Mouse (Mus musculus) heart, postnatal 0 days (tissue): ENCODE measurements at regions not wholly inside any gene's neighbourhood (a gene's known extent, or its start where the extent isn't known, plus 50 kb on each side); places are given as distances from the start of the nearest gene placed in this dataset.

Source experiments
- ATAC-seq: fragments of 200-750 bp; cut with Nextera tagmentation; 2 replicates; pipeline ENCODE4 v1.8.0; 2017; ENCODE audit warnings: low read depth, moderate number of reproducible peaks, moderate library complexity; ENCODE audit not compliant: insufficient read depth
- DNase-seq: peaks from one replicate; pipeline ENCODE4 v3.0.0-alpha.2; 2016; ENCODE audit warnings: low spot score
- H3K27ac ChIP-seq: fragments of 300-500 bp; sonication (generic); 2 replicates; pipeline ENCODE4 v1.5.1; 2014; ENCODE audit warnings: low read depth, mild to moderate bottlenecking
- H3K27me3 ChIP-seq: fragments of 300-500 bp; sonication (generic); 2 replicates; pipeline ENCODE4 v1.6.1; 2014; ENCODE audit warnings: low read length, mixed read lengths; ENCODE audit not compliant: control insufficient read depth, insufficient read depth
- H3K36me3 ChIP-seq: fragments of 300-500 bp; sonication (generic); replicated peaks from 2 replicates; pipeline ENCODE4 v1.6.1; 2014; ENCODE audit warnings: low read length, mixed read lengths; ENCODE audit not compliant: control insufficient read depth, insufficient read depth
- H3K4me1 ChIP-seq: fragments of 300-500 bp; sonication (generic); 2 replicates; pipeline ENCODE4 v1.6.1; 2014; ENCODE audit warnings: antibody characterized with exemption; ENCODE audit not compliant: control insufficient read depth, insufficient read depth
- H3K4me2 ChIP-seq: fragments of 300-500 bp; sonication (generic); 2 replicates; pipeline ENCODE4 v1.6.1; 2014; ENCODE audit warnings: low read depth, mild to moderate bottlenecking, low read length, moderate library complexity
- H3K4me3 ChIP-seq: fragments of 300-500 bp; sonication (generic); 2 replicates; pipeline ENCODE4 v1.5.1; 2014; ENCODE audit warnings: low read depth, low read length
- H3K9ac ChIP-seq: fragments of 300-500 bp; sonication (generic); replicated peaks from 2 replicates; pipeline ENCODE4 v1.6.1; 2014; ENCODE audit warnings: low read depth, low read length, mixed read lengths
- H3K9me3 ChIP-seq: fragments of 300-500 bp; sonication (generic); replicated peaks from 2 replicates; pipeline ENCODE4 v1.6.1; 2016; ENCODE audit warnings: low read length; ENCODE audit not compliant: control insufficient read depth
- CTCF ChIP-seq: IDR thresholded peaks from 2 replicates; pipeline ENCODE4 v1.5.1; 2016; ENCODE audit warnings: antibody characterized with exemption, control low read depth, low read depth
- EP300 ChIP-seq: IDR thresholded peaks from 2 replicates; pipeline ENCODE4 v1.6.1; 2016; ENCODE audit warnings: antibody characterized with exemption, low read depth
- WGBS: fragments of 180-500 bp; shearing (Covaris S2); extraction: QIAGEN DNeasy Blood & Tissue Kit; methylation state at CpG from one replicate; pipeline ENCODE4 v1.1.7; 2014; 5-methylcytosine and 5-hydroxymethylcytosine counted together

DNA sequence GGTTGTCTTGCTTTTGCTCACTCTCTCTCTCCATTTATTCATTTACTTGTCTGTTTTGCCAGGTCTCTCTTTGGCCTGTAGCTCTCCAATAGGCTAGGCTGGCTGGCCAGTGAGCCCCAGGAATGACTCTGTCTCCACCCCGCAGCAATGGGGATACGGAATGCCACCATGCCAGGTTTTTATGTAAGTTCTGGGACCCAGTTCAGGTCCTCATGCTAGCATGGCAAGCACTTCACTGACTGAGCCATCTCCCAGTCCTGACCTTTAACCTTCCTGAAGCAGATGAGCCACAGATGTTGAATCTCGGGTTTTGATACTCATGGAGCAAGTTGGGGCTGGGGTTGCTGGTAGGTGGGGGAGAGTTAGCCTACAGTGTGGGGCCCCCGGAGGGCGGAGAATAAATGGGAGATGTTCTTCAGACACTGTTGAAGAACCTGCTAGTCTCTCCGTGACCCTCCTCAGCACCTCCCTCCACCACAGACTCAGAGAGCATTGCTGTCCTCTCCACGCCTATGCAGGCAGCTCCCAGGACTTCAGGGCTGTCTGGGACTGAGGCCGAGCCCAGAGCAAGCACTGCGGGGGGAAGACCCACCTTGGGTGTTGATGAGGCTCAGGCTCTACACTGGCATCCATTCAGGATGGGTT is 83.9 kb downstream of the Gm11733 start:
- DNase-seq, result no peak
- Histone ChIP-seq H3K36me3 (no peaks in the 10 kb centered on the region), H3K9ac (no peak overlapping the region), H3K27ac (no peak overlapping the region), H3K27me3 (no peaks in the 10 kb centered on the region), H3K4me2 (no peak overlapping the region), H3K4me3 (no peak overlapping the region), H3K9me3 (no peaks in the 10 kb centered on the region), H3K4me1 (peaks cover 21% of the 10 kb centered on the region)
- peak; percentile 18; the same call in 1 of the 2 replicates for ATAC-seq
- TF ChIP-seq EP300, result no peak
- TF ChIP-seq CTCF, result no peak
- 84% methylated on average over 9 of the region's 9 CpGs for WGBS

DNA sequence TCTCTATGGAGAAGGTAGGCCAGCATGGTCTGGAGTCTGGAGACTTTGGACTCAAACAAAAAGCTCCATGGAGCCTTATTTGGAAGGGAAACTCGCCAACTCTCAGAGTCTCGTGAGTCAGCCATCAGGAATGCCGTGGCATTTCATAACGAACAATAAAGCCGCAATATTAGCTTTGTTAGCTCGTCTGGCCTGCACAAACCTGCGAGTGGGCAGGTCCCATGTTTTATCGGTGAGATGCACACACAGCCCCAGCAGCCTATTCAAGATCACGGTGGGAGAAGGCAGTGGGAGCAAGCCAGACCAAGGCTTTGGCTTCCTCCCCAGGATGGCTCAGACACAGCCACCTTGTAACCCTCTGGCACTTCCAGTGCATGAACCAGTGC is 84.4 kb downstream of the Gm11733 start:
- no peak for TF ChIP-seq CTCF
- TF ChIP-seq EP300, result no peak
- DNase-seq, result peak; percentile 36
- no peak overlapping the region for H3K4me2 ChIP-seq
- H3K27me3 ChIP-seq, result no peaks in the 10 kb centered on the region
- ATAC-seq, result peak; percentile 42
- H3K36me3 ChIP-seq, result no peaks in the 10 kb centered on the region
- WGBS, result 26% methylated on average over 9 of the region's 9 CpGs
- H3K27ac ChIP-seq, result peak overlapping the region; percentile 17; the same call in 1 of the 2 replicates
- H3K9ac ChIP-seq, result no peak overlapping the region
- peaks cover 23% of the 10 kb centered on the region for H3K4me1 ChIP-seq
- no peaks in the 10 kb centered on the region for H3K9me3 ChIP-seq
- no peak overlapping the region for H3K4me3 ChIP-seq

- Histone ChIP-seq H3K4me1 (peaks cover 33% of the 10 kb centered on the region), H3K27me3 (no peaks in the 10 kb centered on the region), H3K36me3 (no peaks in the 10 kb centered on the region), H3K4me3 (no peak overlapping the region), H3K9ac (no peak overlapping the region), H3K4me2 (no peak overlapping the region), H3K27ac (no peak overlapping the region), H3K9me3 (no peaks in the 10 kb centered on the region)
- 68% methylated on average over 8 of the region's 8 CpGs for WGBS
- no peak for DNase-seq
- ATAC-seq, result no peak
- TF ChIP-seq CTCF (no peak), EP300 (no peak)
These were observed 84.5 kb upstream of the Tnrc6c start for GRCm38 (mm10) chr11:117569566-117570101.

DNA sequence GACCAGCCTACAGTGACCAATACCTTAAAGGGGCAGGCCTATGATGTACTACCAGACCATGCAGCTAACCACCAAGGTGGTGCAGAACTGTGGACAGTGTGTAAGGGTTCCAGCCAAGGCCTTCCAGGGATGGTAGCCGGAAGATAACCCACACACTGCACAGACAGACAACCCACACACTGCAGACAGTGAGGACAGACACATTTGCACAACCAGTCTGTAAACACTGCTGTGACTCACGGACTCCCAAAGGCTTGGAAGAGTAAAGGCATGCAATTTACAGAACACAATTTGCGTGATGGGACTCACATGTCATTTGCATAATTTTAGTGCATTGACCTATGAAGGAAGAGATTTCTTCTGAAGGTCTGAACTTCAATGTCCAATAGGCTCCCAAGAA is 82.2 kb upstream of the Tnrc6c start:
- no peak for TF ChIP-seq CTCF
- DNase-seq (no peak), ATAC-seq (no peak)
- no peaks in the 10 kb centered on the region for H3K9me3 ChIP-seq
- H3K36me3 ChIP-seq, result no peaks in the 10 kb centered on the region
- WGBS, result 89% methylated on average over 3 of the region's 3 CpGs
- peaks cover 35% of the 10 kb centered on the region for H3K4me1 ChIP-seq
- H3K4me3 ChIP-seq, result no peak overlapping the region
- no peak overlapping the region for H3K9ac ChIP-seq
- H3K27ac ChIP-seq, result no peak overlapping the region
- no peak overlapping the region for H3K4me2 ChIP-seq
- H3K27me3 ChIP-seq, result no peaks in the 10 kb centered on the region

DNA sequence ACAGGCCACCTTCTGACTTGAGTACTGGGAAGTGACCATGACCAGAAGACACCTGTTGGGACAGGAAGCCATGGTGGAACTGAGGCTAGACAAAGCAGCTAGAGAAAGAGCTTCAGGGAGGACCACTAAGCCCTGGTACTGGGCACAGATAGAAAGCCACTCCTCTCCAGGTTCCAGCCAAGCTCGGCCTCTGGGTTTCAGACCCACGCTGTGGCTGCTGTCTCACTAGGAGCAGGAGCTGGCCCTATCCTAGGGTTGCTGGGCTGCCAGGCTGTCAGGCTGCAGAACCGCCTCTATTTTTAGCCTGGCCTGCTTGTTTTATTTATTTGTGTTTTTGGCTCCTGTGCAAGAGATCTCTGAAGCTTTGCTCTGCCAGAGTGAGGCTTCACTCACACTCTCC is 79.4 kb upstream of the Tnrc6c start:
- no peak overlapping the region for H3K4me3 ChIP-seq
- H3K9me3 ChIP-seq, result no peaks in the 10 kb centered on the region
- peaks cover 18% of the 10 kb centered on the region for H3K4me1 ChIP-seq
- TF ChIP-seq CTCF, result no peak
- no peak for TF ChIP-seq EP300
- peak; percentile 75 for DNase-seq
- peak; percentile 83 for ATAC-seq
- H3K27ac ChIP-seq, result peak overlapping the region; percentile 84
- 24% methylated on average over 3 of the region's 3 CpGs for WGBS
- H3K27me3 ChIP-seq, result no peaks in the 10 kb centered on the region
- no peaks in the 10 kb centered on the region for H3K36me3 ChIP-seq
- no peak overlapping the region for H3K9ac ChIP-seq
- no peak overlapping the region for H3K4me2 ChIP-seq

DNA sequence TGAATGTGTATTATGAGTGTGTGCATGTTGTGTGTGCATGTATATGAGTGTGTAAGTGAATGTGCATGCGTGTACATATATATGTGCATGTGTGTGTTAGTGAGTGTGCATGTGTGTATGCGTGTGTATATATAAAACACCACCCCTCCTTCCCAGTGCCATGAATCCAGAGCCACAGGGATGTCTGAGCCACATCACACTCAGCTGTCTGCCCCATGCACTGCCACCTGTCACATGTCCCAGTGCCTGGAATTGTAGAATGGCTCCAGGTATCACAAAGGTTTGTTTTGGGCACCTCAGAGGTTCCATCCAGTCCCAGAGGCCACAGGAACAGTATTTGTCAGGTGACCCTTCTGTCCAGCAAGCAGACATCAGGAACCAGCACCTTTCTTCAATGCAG is 75.0 kb upstream of the Tnrc6c start:
- no peak for ATAC-seq
- H3K9me3 ChIP-seq, result no peaks in the 10 kb centered on the region
- no peak for DNase-seq
- H3K36me3 ChIP-seq, result no peaks in the 10 kb centered on the region
- TF ChIP-seq CTCF, result no peak
- TF ChIP-seq EP300, result no peak
- H3K4me3 ChIP-seq, result no peak overlapping the region
- no peak overlapping the region for H3K9ac ChIP-seq
- H3K4me2 ChIP-seq, result no peak overlapping the region
- H3K4me1 ChIP-seq, result peaks cover 7% of the 10 kb centered on the region
- no peaks in the 10 kb centered on the region for H3K27me3 ChIP-seq
- WGBS, result 92% methylated on average over 2 of the region's 2 CpGs
- no peak overlapping the region for H3K27ac ChIP-seq
